Mouse (Mus musculus): ENCODE measurements around the gene Serpinb7.

The Serpinb7 gene

DNA sequence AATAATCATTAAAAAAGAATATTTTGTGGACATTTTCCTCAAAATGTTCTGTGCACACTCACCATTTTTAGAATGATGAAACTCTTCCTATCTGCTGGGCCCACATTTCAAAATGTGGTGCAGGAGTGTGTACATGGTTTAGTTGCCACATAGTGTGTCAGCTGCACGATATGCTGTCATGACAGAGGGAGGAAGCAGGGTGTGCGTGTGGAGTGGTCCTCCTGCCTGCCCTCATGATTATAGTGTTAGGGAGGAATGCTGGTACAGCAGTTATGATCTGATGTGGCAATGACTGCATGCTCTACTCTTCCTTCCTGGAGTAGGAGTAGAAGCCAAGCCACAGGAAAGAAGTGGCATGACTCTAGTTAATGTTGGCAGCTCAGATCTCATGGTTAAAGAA, 97.3 kb downstream of the Serpinb7 start:
- no peak for DNase-seq

DNA sequence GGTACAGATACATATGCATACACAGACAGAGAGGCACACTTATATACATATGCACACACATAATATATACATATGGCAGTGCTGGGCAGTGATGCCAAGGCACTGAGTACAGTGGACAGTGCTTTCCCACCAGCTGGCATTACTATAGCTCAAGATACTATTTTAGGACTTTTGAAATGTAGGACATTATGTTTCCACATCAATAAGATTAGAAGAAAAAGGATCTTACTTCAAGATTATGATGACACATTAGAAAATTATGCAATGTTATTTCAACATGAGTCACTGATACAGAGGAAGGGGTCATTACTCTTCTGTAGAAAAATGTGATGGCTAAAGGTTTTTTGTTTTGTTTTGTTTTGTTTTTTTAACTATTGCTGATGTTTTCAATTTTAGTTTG, 102.6 kb downstream of the Serpinb7 start:
- DNase-seq: no peak

Data from thymus, postnatal 25 days (tissue).